Mouse (Mus musculus): ENCODE data around the gene Sdccag8.

GRCm38 (mm10) chr1:177004041-177004741 is 189.7 kb downstream of the Sdccag8 start:
- no peak for TF ChIP-seq CTCF (IDR thresholded peaks at IDR 0.05; ENCODE audit: low read depth)
- TF ChIP-seq EP300 (IDR thresholded peaks at IDR 0.05; ENCODE audit: low read depth) = no peak

Data from heart, postnatal 0 days (tissue).